Mouse (Mus musculus) ES-Bruce4 (cell line): Measurements from ENCODE around the gene Ago1.

ENCODE experiments used
- CTCF ChIP-seq: IDR thresholded peaks from one replicate; pipeline ENCODE4 v1.8.1; 2011; ENCODE audit warnings: low read depth, low read length
- EP300 ChIP-seq: IDR thresholded peaks from 2 replicates; pipeline ENCODE4 v1.6.1; 2011; ENCODE audit warnings: low read depth, low read length; ENCODE audit not compliant: insufficient read depth
- POLR2A ChIP-seq: IDR thresholded peaks from one replicate; pipeline ENCODE4 v1.8.1; 2011; ENCODE audit warnings: low read length; ENCODE audit not compliant: insufficient read depth

- TF ChIP-seq CTCF = no peak
- TF ChIP-seq EP300 = no peak
- no peak for TF ChIP-seq POLR2A
These were observed 951 bp upstream of the Ago1 start for GRCm38 (mm10) chr4:126469334-126469733.
